Mouse (Mus musculus): ENCODE measurements around the gene Mbtps1.

DNA sequence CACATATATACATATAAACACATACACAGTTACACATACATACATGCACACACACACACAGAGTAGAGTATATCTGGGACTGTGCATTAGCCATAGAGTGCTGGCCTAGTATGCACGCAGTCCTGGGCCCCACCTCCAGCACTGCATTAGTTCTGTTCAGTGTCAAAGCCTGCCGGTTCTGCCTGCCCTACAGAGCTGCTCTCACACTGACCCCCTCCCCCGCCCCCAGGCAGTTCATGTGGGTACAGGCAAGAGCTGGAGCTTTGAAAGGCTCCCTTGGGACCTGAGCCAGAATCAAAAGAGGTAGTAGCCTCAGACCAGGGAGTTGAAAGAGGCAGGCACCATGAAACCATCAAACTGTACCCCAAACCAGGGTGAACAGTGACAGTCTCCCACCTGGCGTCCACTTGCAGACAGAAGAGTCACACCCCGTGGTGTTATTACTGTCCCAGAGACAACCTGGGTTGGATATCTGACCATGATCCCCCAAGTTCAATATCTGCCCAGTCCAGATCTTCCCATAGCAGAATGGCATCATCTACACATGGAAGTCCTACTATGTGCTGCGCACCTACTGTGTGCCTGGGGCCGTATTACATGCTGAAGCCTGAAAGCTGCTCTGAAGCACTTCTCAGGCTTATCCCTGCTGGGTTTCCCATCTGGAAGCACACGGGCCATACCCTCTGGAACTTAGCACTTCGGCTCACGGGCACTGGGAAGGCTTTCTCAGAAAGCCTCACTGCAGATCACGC, 74.2 kb downstream of the Mbtps1 start:
- no peak for TF ChIP-seq CTCF (IDR thresholded peaks at IDR 0.05; ENCODE audit: low read depth, low read length)
- TF ChIP-seq POLR2AphosphoS5 (IDR thresholded peaks at IDR 0.05; ENCODE audit: insufficient replicate concordance, low read depth, low read length): no peak
